Mouse (Mus musculus) heart, adult 2 months (tissue): ENCODE data around the gene Ptprd.

Experiments
- CTCF ChIP-seq: fragments of 200-600 bp; IDR thresholded peaks from 2 replicates; pipeline ENCODE4 v1.8.1; 2022; ENCODE audit warnings: antibody characterized with exemption, mild to moderate bottlenecking, moderate library complexity
- EP300 ChIP-seq: fragments of 200-500 bp; IDR thresholded peaks from 2 replicates; pipeline ENCODE4 v1.6.1; 2011; ENCODE audit warnings: low read depth, low read length, control low read depth; ENCODE audit not compliant: insufficient read depth

- TF ChIP-seq EP300 = no peak
- no peak for TF ChIP-seq CTCF
Measured at GRCm38 (mm10) chr4:77743391-77743790, 468.4 kb downstream of the Ptprd start.
